Mouse (Mus musculus): Measurements from ENCODE around the gene A4gnt. TPM values are rescaled to one million over a fixed set of nuclear protein-coding genes. Genes with fewer than 3 reads are reported as not detected.

The A4gnt gene
- polyA plus RNA-seq (2014; fragmentation: Nextera tagmentation; extraction: Ambion mirVana): not detected in 2 replicates

DNA sequence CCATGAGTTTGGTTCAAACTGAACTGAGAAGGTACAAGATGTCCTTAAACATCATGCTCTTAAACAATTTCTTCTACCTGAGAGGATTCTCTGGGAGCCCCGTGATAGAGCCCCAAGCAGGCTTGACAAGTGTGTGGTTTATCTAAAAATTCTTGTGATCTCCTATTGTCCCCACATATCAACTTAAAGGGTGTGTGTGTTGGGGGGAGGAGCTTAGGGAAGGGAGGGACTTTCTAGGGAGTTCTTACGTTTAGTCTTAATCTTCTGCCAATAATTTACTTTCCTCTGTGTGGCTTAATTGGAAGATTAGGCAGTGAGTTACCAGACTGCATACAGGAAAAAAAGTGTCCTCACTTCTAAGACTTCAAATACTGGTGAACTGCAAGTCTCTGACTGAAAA is at the start of gene A4gnt:
A4gnt (plus strand) TSS at position 301 of the 400 bp plus-strand sequence.
- Histone ChIP-seq H3K4me1 (ENCODE audit: control insufficient read depth, insufficient read depth, low read length) (no peaks in the 10 kb centered on the region), H3K27me3 (ENCODE audit: control insufficient read depth, insufficient read depth, low read length) (no peaks in the 10 kb centered on the region), H3K9me3 (ENCODE audit: control insufficient read depth, low read length) (no peaks in the 10 kb centered on the region), H3K4me2 (ENCODE audit: low read depth) (no peak within 1 kb of the TSS), H3K27ac (ENCODE audit: low read depth, low read length) (no peak within 1 kb of the TSS), H3K9ac (ENCODE audit: low read length) (no peak within 1 kb of the TSS), H3K36me3 (ENCODE audit: control insufficient read depth, insufficient read depth, low read length) (no peaks in the 10 kb centered on the region), H3K4me3 (ENCODE audit: low read depth, low read length) (no peak within 1 kb of the TSS)
- DNase-seq (ENCODE audit: low spot score) (no peak), ATAC-seq (ENCODE audit: insufficient read depth, low FRiP score, low TSS enrichment) (no peak)
- WGBS: 67% methylated on average over 2 of the region's 2 CpGs

DNA sequence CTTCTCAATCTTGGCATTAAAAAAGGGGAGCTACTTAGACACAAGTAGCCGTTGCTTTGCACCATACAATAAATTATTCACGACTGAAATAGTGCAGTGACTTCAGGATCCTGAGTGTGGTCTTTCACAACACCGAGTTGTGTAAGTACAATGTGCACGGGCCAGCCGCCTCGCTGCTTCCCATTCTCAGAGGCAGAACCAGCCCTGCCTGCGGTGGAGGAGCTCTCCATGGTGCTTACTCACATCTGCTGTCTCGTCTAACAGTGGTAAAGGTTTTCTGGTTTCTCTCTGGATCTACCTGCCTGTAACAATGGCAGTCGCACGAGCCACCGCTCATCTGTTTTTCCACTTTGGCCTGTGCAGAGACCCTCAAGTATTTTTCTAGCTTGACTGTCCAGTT is 48.6 kb upstream of the A4gnt start:
- H3K4me1 ChIP-seq (ENCODE audit: control insufficient read depth, insufficient read depth, low read length): peaks cover 5% of the 10 kb centered on the region
- H3K9ac ChIP-seq (ENCODE audit: low read length): no peak overlapping the region
- no peaks in the 10 kb centered on the region for H3K36me3 ChIP-seq (ENCODE audit: control insufficient read depth, insufficient read depth, low read length)
- WGBS: 28% methylated on average over 11 of the region's 11 CpGs
- no peak overlapping the region for H3K27ac ChIP-seq (ENCODE audit: low read depth, low read length)
- no peak overlapping the region for H3K4me3 ChIP-seq (ENCODE audit: low read depth, low read length)
- ATAC-seq (ENCODE audit: insufficient read depth, low FRiP score, low TSS enrichment) (no peak), DNase-seq (ENCODE audit: low spot score) (peak; percentile 47)
- H3K27me3 ChIP-seq (ENCODE audit: control insufficient read depth, insufficient read depth, low read length): no peaks in the 10 kb centered on the region
- H3K4me2 ChIP-seq (ENCODE audit: low read depth): no peak overlapping the region
- H3K9me3 ChIP-seq (ENCODE audit: control insufficient read depth, low read length): no peaks in the 10 kb centered on the region

DNA sequence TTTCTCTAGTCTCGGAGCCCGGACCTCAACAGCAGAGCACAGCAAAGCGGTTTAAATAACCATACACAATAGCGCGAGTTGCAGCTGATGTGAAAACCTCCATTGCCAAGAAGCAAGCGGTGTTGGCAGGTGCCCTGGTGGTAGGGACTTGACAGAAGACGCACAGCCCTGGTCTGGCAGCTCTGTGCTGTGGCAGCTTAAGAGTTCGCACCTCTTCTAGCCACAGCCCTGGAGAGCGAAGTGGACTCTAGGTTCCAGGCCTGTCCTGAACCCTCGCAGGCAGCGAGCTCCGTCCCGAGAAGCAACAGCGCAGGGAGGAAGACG is 44.3 kb upstream of the A4gnt start:
- ATAC-seq (ENCODE audit: insufficient read depth, low FRiP score, low TSS enrichment) (peak; percentile 68), DNase-seq (ENCODE audit: low spot score) (no peak)
- Histone ChIP-seq H3K4me1 (ENCODE audit: control insufficient read depth, insufficient read depth, low read length) (peaks cover 5% of the 10 kb centered on the region), H3K9me3 (ENCODE audit: control insufficient read depth, low read length) (no peaks in the 10 kb centered on the region), H3K36me3 (ENCODE audit: control insufficient read depth, insufficient read depth, low read length) (no peaks in the 10 kb centered on the region), H3K9ac (ENCODE audit: low read length) (peak overlapping the region; percentile 97), H3K4me3 (ENCODE audit: low read depth, low read length) (peak overlapping the region; percentile 97), H3K27me3 (ENCODE audit: control insufficient read depth, insufficient read depth, low read length) (0 out of 2 replicates have a peak, but pooled peaks cover 2% of the 10 kb centered on the region), H3K4me2 (ENCODE audit: low read depth) (peak overlapping the region; percentile 77), H3K27ac (ENCODE audit: low read depth, low read length) (peak overlapping the region; percentile 96)
- WGBS: 2% methylated on average over 15 of the region's 15 CpGs

DNA sequence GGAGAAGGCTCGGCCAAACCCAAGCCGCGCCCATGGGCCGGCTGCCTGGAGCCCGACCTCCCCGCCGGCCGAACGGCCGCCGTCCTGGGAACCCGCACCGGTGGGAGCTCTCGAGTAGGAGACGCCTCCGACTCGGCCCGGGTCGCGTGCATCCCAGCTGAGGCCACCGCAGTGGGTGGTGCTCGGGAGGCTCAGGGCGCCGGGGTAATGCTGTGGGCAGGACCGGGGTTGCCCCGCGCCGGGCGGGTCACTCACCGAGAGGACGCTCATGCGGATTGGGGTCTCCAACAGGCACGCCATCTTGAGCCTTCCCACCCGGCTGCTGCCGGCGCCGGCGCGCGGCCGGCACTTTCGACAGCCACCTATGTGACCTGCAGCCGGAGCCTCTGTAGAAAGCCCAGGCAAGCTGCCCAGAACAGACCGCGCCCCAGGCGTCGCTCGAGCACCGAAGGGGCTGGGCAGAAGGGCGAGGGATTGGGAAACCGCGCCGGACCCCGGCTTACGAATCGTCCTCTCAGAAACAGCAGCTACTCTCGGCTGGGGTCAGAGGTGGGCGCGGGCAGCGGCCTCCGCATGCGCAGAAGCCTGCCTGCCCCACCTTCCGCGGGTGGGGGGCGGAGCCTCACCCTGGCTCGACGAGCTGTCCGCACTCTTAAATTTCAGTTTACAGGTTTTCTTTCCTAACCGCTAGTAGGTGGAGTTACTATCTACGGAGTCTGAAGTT is 43.8 kb upstream of the A4gnt start, which contains the start of gene Armc8:
Armc8 (minus strand) TSS at position 553 of the 724 bp plus-strand sequence.
- H3K4me3 ChIP-seq (ENCODE audit: low read depth, low read length): peak within 1 kb of the TSS; percentile 97
- H3K27me3 ChIP-seq (ENCODE audit: control insufficient read depth, insufficient read depth, low read length): 0 out of 2 replicates have a peak, but pooled peaks cover 2% of the 10 kb centered on the region
- DNase-seq (ENCODE audit: low spot score): peak; percentile 92
- H3K36me3 ChIP-seq (ENCODE audit: control insufficient read depth, insufficient read depth, low read length): no peaks in the 10 kb centered on the region
- peak; percentile 94 for ATAC-seq (ENCODE audit: insufficient read depth, low FRiP score, low TSS enrichment)
- H3K4me1 ChIP-seq (ENCODE audit: control insufficient read depth, insufficient read depth, low read length): peaks cover 5% of the 10 kb centered on the region
- H3K9ac ChIP-seq (ENCODE audit: low read length): peak within 1 kb of the TSS; percentile 97
- H3K4me2 ChIP-seq (ENCODE audit: low read depth): peak within 1 kb of the TSS; percentile 77
- peak within 1 kb of the TSS; percentile 96 for H3K27ac ChIP-seq (ENCODE audit: low read depth, low read length)
- WGBS: under 1% methylated on average over 69 of the region's 70 CpGs
- H3K9me3 ChIP-seq (ENCODE audit: control insufficient read depth, low read length): no peaks in the 10 kb centered on the region

DNA sequence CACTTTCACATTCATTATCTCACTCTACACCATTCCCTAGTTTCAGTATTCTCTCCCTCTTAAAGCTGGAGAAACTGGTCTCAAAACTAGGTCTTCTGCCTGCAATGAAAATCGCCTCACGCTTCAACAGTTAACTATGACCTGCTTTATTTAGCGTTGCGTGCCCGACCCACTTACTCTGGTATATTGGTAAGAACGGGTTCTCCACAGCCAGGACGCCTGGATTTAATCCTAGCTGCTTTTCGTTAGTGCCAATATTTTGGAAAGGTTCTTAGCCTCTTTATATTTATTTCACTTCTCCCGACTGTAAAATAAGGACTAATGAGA is 43.3 kb upstream of the A4gnt start:
- H3K4me1 ChIP-seq (ENCODE audit: control insufficient read depth, insufficient read depth, low read length): peaks cover 5% of the 10 kb centered on the region
- H3K27ac ChIP-seq (ENCODE audit: low read depth, low read length): no peak overlapping the region
- H3K4me2 ChIP-seq (ENCODE audit: low read depth): peak overlapping the region; percentile 77
- H3K9me3 ChIP-seq (ENCODE audit: control insufficient read depth, low read length): no peaks in the 10 kb centered on the region
- H3K4me3 ChIP-seq (ENCODE audit: low read depth, low read length): peak overlapping the region; percentile 97
- DNase-seq (ENCODE audit: low spot score) (no peak), ATAC-seq (ENCODE audit: insufficient read depth, low FRiP score, low TSS enrichment) (peak; percentile 49; the same call in 1 of the 2 replicates)
- H3K36me3 ChIP-seq (ENCODE audit: control insufficient read depth, insufficient read depth, low read length): no peaks in the 10 kb centered on the region
- 2% methylated on average over 9 of the region's 9 CpGs for WGBS
- H3K9ac ChIP-seq (ENCODE audit: low read length): peak overlapping the region; percentile 97
- 0 out of 2 replicates have a peak, but pooled peaks cover 2% of the 10 kb centered on the region for H3K27me3 ChIP-seq (ENCODE audit: control insufficient read depth, insufficient read depth, low read length)

DNA sequence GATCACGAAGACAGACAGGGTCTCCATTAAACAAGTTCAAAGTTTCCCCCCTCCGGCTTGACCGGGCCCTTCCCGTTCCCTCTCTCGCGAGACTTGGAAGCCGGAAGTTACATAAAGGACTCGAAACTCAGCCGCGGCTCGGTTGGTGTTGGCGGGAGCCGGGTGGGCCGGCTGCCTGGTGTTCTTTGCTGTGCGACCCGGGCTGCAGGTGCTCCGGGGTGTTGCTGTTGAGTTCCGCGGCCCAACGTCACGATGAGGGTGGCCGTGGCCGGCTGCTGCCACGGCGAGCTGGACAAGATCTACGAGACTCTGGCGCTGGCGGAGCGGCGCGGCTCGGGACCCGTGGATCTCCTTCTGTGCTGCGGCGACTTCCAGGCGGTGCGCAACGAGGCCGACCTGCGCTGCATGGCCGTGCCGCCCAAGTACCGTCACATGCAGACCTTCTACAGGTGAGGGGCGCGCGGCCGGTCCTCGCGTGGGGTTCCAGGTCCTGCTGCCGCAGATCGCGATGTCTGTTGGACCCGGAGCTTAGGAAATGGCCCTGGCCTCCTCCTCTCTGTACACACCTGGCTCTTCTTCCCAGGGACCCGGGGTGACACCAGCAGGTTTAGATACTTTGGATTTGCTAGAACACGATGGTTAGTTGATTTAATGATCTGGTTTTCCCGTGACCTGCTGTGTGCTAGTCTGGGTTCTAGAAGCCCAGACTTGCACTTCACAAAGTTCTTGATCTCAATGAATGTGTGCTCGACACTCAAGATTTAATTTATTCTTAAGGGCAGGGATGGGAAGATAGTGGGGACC is 36.4 kb upstream of the A4gnt start, which contains the start of gene Dbr1:
Dbr1 (plus strand) TSS at position 123 of the 804 bp plus-strand sequence.
- peak; percentile 91 for ATAC-seq (ENCODE audit: insufficient read depth, low FRiP score, low TSS enrichment)
- Histone ChIP-seq H3K9ac (ENCODE audit: low read length) (peak within 1 kb of the TSS; percentile 90), H3K27ac (ENCODE audit: low read depth, low read length) (peak within 1 kb of the TSS; percentile 45; the same call in 1 of the 2 replicates), H3K9me3 (ENCODE audit: control insufficient read depth, low read length) (no peaks in the 10 kb centered on the region), H3K4me2 (ENCODE audit: low read depth) (peak within 1 kb of the TSS; percentile 69), H3K4me1 (ENCODE audit: control insufficient read depth, insufficient read depth, low read length) (peaks cover 2% of the 10 kb centered on the region; the same call in 1 of the 2 replicates), H3K36me3 (ENCODE audit: control insufficient read depth, insufficient read depth, low read length) (no peaks in the 10 kb centered on the region; the same call in 1 of the 2 replicates), H3K27me3 (ENCODE audit: control insufficient read depth, insufficient read depth, low read length) (0 out of 2 replicates have a peak, but pooled peaks cover 2% of the 10 kb centered on the region), H3K4me3 (ENCODE audit: low read depth, low read length) (peak within 1 kb of the TSS; percentile 82)
- peak; percentile 90 for DNase-seq (ENCODE audit: low spot score)
- under 1% methylated on average over 57 of the region's 57 CpGs for WGBS

DNA sequence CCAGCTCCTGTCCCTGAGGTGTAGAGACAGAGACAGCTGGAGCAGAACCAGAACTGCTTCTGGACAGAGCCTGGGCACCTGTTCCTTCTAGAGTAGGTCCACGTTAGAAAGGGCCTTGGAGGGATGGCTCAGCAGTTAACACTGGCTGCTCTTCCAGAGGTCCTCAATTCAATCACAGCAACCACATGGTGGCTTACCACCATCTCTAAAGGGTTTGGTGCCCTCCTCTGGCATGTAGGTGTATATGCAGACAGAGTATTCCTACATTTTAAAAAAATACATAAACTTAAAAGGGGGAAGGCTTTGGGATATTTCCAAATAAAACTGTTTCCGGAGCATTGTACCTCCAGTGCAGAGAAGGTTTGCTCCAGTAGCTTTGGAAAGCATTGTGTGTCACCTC is 31.6 kb upstream of the A4gnt start:
- Histone ChIP-seq H3K9ac (ENCODE audit: low read length) (no peak overlapping the region), H3K4me2 (ENCODE audit: low read depth) (no peak overlapping the region), H3K27ac (ENCODE audit: low read depth, low read length) (no peak overlapping the region), H3K27me3 (ENCODE audit: control insufficient read depth, insufficient read depth, low read length) (no peaks in the 10 kb centered on the region), H3K9me3 (ENCODE audit: control insufficient read depth, low read length) (no peaks in the 10 kb centered on the region), H3K36me3 (ENCODE audit: control insufficient read depth, insufficient read depth, low read length) (peaks cover 14% of the 10 kb centered on the region), H3K4me1 (ENCODE audit: control insufficient read depth, insufficient read depth, low read length) (peaks cover 2% of the 10 kb centered on the region; the same call in 1 of the 2 replicates), H3K4me3 (ENCODE audit: low read depth, low read length) (no peak overlapping the region)
- ATAC-seq (ENCODE audit: insufficient read depth, low FRiP score, low TSS enrichment) (no peak), DNase-seq (ENCODE audit: low spot score) (peak; percentile 19)
- WGBS: 52% methylated on average over 2 of the region's 2 CpGs

DNA sequence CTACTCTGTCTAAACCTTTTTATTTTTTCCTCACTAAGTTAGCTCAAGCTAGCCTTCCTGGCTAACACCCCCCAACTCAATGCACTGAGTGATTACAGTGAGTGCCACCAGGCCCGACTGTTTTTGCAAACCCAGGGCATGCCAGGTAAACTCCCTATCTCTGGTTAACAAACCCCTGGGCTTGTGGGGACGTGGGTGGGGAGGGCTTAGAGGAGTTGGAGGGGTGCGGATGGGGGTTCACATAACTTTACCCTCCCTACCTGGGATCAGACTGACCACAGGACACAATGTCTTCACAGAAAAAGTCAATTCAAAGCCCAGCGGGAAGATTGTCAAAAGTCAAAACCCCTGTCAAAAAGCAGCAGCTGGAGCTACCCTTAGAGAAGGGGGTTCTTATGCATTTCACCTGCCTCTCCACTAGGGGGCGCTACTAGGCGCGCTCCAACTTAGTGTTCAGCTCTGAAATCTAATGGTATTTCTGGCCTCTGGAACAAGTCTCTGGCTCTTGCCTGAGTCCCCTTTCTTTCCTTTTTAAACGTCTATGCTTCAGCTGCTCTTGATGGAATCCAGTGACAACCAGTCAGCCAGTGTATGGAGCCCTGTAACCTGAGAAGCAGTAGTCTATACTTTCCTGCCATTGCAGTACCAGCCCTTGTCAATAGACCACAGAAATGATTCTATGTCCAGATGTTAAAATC is 24.6 kb upstream of the A4gnt start:
- H3K27ac ChIP-seq (ENCODE audit: low read depth, low read length): no peak overlapping the region
- no peak overlapping the region for H3K9ac ChIP-seq (ENCODE audit: low read length)
- peaks cover 10% of the 10 kb centered on the region for H3K36me3 ChIP-seq (ENCODE audit: control insufficient read depth, insufficient read depth, low read length)
- H3K4me2 ChIP-seq (ENCODE audit: low read depth): no peak overlapping the region
- DNase-seq (ENCODE audit: low spot score): peak; percentile 64
- no peaks in the 10 kb centered on the region for H3K9me3 ChIP-seq (ENCODE audit: control insufficient read depth, low read length)
- H3K27me3 ChIP-seq (ENCODE audit: control insufficient read depth, insufficient read depth, low read length): no peaks in the 10 kb centered on the region
- H3K4me3 ChIP-seq (ENCODE audit: low read depth, low read length): no peak overlapping the region
- H3K4me1 ChIP-seq (ENCODE audit: control insufficient read depth, insufficient read depth, low read length): no peaks in the 10 kb centered on the region
- WGBS: 30% methylated on average over 8 of the region's 8 CpGs
- ATAC-seq (ENCODE audit: insufficient read depth, low FRiP score, low TSS enrichment): no peak

Data from neural tube, embryonic 11.5 days (tissue).